Mouse (Mus musculus): ENCODE results near the gene E130114P18Rik. TPM values are rescaled to one million over a fixed set of nuclear protein-coding genes. Genes with fewer than 3 reads are reported as not detected.

E130114P18Rik gene
- polyA plus RNA-seq, 1 experiment from 2014 or later, result 0.54 TPM

- no peak overlapping the region for H3K27ac ChIP-seq (ENCODE audit: low read length)
- no peaks in the 10 kb centered on the region for H3K36me3 ChIP-seq (ENCODE audit: insufficient read depth, low read length)
- 89% methylated on average over 4 of the region's 4 CpGs for WGBS
- H3K27me3 ChIP-seq (ENCODE audit: insufficient read depth, low read length), result no peaks in the 10 kb centered on the region; the same call in 1 of the 2 replicates
- peaks cover 17% of the 10 kb centered on the region for H3K4me1 ChIP-seq (ENCODE audit: insufficient read depth, low read length)
- H3K4me3 ChIP-seq (ENCODE audit: low read length), result no peak overlapping the region
- H3K4me2 ChIP-seq (replicated peaks; ENCODE audit: low read depth, low read length), result no peak overlapping the region
- no peak overlapping the region for H3K9ac ChIP-seq (replicated peaks; ENCODE audit: low read length)
- H3K9me3 ChIP-seq (ENCODE audit: low read length), result no peaks in the 10 kb centered on the region
- no peak for ATAC-seq (ENCODE audit: low FRiP score, low TSS enrichment)
Measured at GRCm38 (mm10) chr4:97693054-97693453, 84.8 kb downstream of the E130114P18Rik start.

- Histone ChIP-seq H3K4me2 (replicated peaks; ENCODE audit: low read depth, low read length) (no peak overlapping the region), H3K27ac (ENCODE audit: low read length) (no peak overlapping the region), H3K9ac (replicated peaks; ENCODE audit: low read length) (no peak overlapping the region), H3K4me1 (ENCODE audit: insufficient read depth, low read length) (peaks cover 8% of the 10 kb centered on the region), H3K9me3 (ENCODE audit: low read length) (no peaks in the 10 kb centered on the region), H3K27me3 (ENCODE audit: insufficient read depth, low read length) (no peaks in the 10 kb centered on the region; the same call in 1 of the 2 replicates), H3K36me3 (ENCODE audit: insufficient read depth, low read length) (no peaks in the 10 kb centered on the region), H3K4me3 (ENCODE audit: low read length) (no peak overlapping the region)
- 77% methylated on average over 7 of the region's 7 CpGs for WGBS
- ATAC-seq (ENCODE audit: low FRiP score, low TSS enrichment), result peak; percentile 17; the same call in 1 of the 2 replicates
Measured at GRCm38 (mm10) chr4:97690384-97690766, 87.5 kb downstream of the E130114P18Rik start.

- WGBS, result 24% methylated on average over 8 of the region's 8 CpGs
- Histone ChIP-seq H3K4me2 (replicated peaks; ENCODE audit: low read depth, low read length) (no peak overlapping the region), H3K9me3 (ENCODE audit: low read length) (no peaks in the 10 kb centered on the region), H3K4me3 (ENCODE audit: low read length) (no peak overlapping the region), H3K36me3 (ENCODE audit: insufficient read depth, low read length) (no peaks in the 10 kb centered on the region), H3K27me3 (ENCODE audit: insufficient read depth, low read length) (no peaks in the 10 kb centered on the region; the same call in 1 of the 2 replicates), H3K9ac (replicated peaks; ENCODE audit: low read length) (no peak overlapping the region), H3K4me1 (ENCODE audit: insufficient read depth, low read length) (peaks cover 8% of the 10 kb centered on the region), H3K27ac (ENCODE audit: low read length) (no peak overlapping the region)
- ATAC-seq (ENCODE audit: low FRiP score, low TSS enrichment), result peak; percentile 76; the same call in 1 of the 2 replicates
Measured at GRCm38 (mm10) chr4:97689456-97690383, 88.2 kb downstream of the E130114P18Rik start.

GRCm38 (mm10) chr4:97686020-97686419 lies 91.9 kb downstream of the E130114P18Rik start:
- H3K4me3 ChIP-seq (ENCODE audit: low read length), result no peak overlapping the region
- no peak overlapping the region for H3K4me2 ChIP-seq (replicated peaks; ENCODE audit: low read depth, low read length)
- H3K9ac ChIP-seq (replicated peaks; ENCODE audit: low read length), result no peak overlapping the region
- H3K27ac ChIP-seq (ENCODE audit: low read length), result no peak overlapping the region
- peaks cover 8% of the 10 kb centered on the region for H3K4me1 ChIP-seq (ENCODE audit: insufficient read depth, low read length)
- no peaks in the 10 kb centered on the region for H3K9me3 ChIP-seq (ENCODE audit: low read length)
- H3K36me3 ChIP-seq (ENCODE audit: insufficient read depth, low read length), result no peaks in the 10 kb centered on the region
- peaks cover 3% of the 10 kb centered on the region; the same call in 1 of the 2 replicates for H3K27me3 ChIP-seq (ENCODE audit: insufficient read depth, low read length)
- no peak for ATAC-seq (ENCODE audit: low FRiP score, low TSS enrichment)
- WGBS, result 79% methylated on average over 5 of the region's 5 CpGs

- 23% methylated on average over 2 of the region's 2 CpGs for WGBS
- Histone ChIP-seq H3K27ac (ENCODE audit: low read length) (no peak overlapping the region), H3K9me3 (ENCODE audit: low read length) (no peaks in the 10 kb centered on the region), H3K4me3 (ENCODE audit: low read length) (no peak overlapping the region), H3K36me3 (ENCODE audit: insufficient read depth, low read length) (no peaks in the 10 kb centered on the region), H3K9ac (replicated peaks; ENCODE audit: low read length) (no peak overlapping the region), H3K27me3 (ENCODE audit: insufficient read depth, low read length) (peaks cover 4% of the 10 kb centered on the region; the same call in 1 of the 2 replicates), H3K4me1 (ENCODE audit: insufficient read depth, low read length) (0 out of 2 replicates have a peak, but pooled peaks cover 2% of the 10 kb centered on the region), H3K4me2 (replicated peaks; ENCODE audit: low read depth, low read length) (no peak overlapping the region)
- no peak for ATAC-seq (ENCODE audit: low FRiP score, low TSS enrichment)
Measured at GRCm38 (mm10) chr4:97676579-97676937, 101.3 kb downstream of the E130114P18Rik start.

GRCm38 (mm10) chr4:97675741-97676578 lies 101.9 kb downstream of the E130114P18Rik start:
- Histone ChIP-seq H3K9me3 (ENCODE audit: low read length) (no peaks in the 10 kb centered on the region), H3K9ac (replicated peaks; ENCODE audit: low read length) (no peak overlapping the region), H3K4me3 (ENCODE audit: low read length) (no peak overlapping the region), H3K4me1 (ENCODE audit: insufficient read depth, low read length) (0 out of 2 replicates have a peak, but pooled peaks cover 2% of the 10 kb centered on the region), H3K27me3 (ENCODE audit: insufficient read depth, low read length) (peaks cover 4% of the 10 kb centered on the region; the same call in 1 of the 2 replicates), H3K27ac (ENCODE audit: low read length) (no peak overlapping the region), H3K36me3 (ENCODE audit: insufficient read depth, low read length) (no peaks in the 10 kb centered on the region), H3K4me2 (replicated peaks; ENCODE audit: low read depth, low read length) (peak overlapping the region; percentile 33)
- no peak for ATAC-seq (ENCODE audit: low FRiP score, low TSS enrichment)
- 36% methylated on average over 16 of the region's 16 CpGs for WGBS

GRCm38 (mm10) chr4:97673854-97674510 lies 103.9 kb downstream of the E130114P18Rik start:
- peaks cover 4% of the 10 kb centered on the region; the same call in 1 of the 2 replicates for H3K27me3 ChIP-seq (ENCODE audit: insufficient read depth, low read length)
- no peak overlapping the region for H3K4me3 ChIP-seq (ENCODE audit: low read length)
- no peak overlapping the region for H3K9ac ChIP-seq (replicated peaks; ENCODE audit: low read length)
- H3K4me1 ChIP-seq (ENCODE audit: insufficient read depth, low read length), result 0 out of 2 replicates have a peak, but pooled peaks cover 2% of the 10 kb centered on the region
- peak; percentile 63; the same call in 1 of the 2 replicates for ATAC-seq (ENCODE audit: low FRiP score, low TSS enrichment)
- WGBS, result 43% methylated on average over 6 of the region's 6 CpGs
- no peaks in the 10 kb centered on the region for H3K36me3 ChIP-seq (ENCODE audit: insufficient read depth, low read length)
- H3K4me2 ChIP-seq (replicated peaks; ENCODE audit: low read depth, low read length), result no peak overlapping the region
- no peaks in the 10 kb centered on the region for H3K9me3 ChIP-seq (ENCODE audit: low read length)
- H3K27ac ChIP-seq (ENCODE audit: low read length), result no peak overlapping the region

- Histone ChIP-seq H3K4me3 (ENCODE audit: low read length) (no peak overlapping the region), H3K4me1 (ENCODE audit: insufficient read depth, low read length) (0 out of 2 replicates have a peak, but pooled peaks cover 2% of the 10 kb centered on the region), H3K4me2 (replicated peaks; ENCODE audit: low read depth, low read length) (no peak overlapping the region), H3K36me3 (ENCODE audit: insufficient read depth, low read length) (no peaks in the 10 kb centered on the region), H3K9me3 (ENCODE audit: low read length) (no peaks in the 10 kb centered on the region), H3K27me3 (ENCODE audit: insufficient read depth, low read length) (peaks cover 4% of the 10 kb centered on the region; the same call in 1 of the 2 replicates), H3K27ac (ENCODE audit: low read length) (no peak overlapping the region), H3K9ac (replicated peaks; ENCODE audit: low read length) (no peak overlapping the region)
- WGBS, result 44% methylated on average over 5 of the region's 5 CpGs
- ATAC-seq (ENCODE audit: low FRiP score, low TSS enrichment), result no peak
Measured at GRCm38 (mm10) chr4:97672501-97672900, 105.4 kb downstream of the E130114P18Rik start.

GRCm38 (mm10) chr4:97671911-97672310 lies 106.0 kb downstream of the E130114P18Rik start:
- H3K27me3 ChIP-seq (ENCODE audit: insufficient read depth, low read length), result no peaks in the 10 kb centered on the region
- WGBS, result 74% methylated on average over 4 of the region's 4 CpGs
- H3K9ac ChIP-seq (replicated peaks; ENCODE audit: low read length), result no peak overlapping the region
- no peak overlapping the region for H3K4me2 ChIP-seq (replicated peaks; ENCODE audit: low read depth, low read length)
- no peak overlapping the region for H3K27ac ChIP-seq (ENCODE audit: low read length)
- no peak overlapping the region for H3K4me3 ChIP-seq (ENCODE audit: low read length)
- H3K36me3 ChIP-seq (ENCODE audit: insufficient read depth, low read length), result no peaks in the 10 kb centered on the region
- 0 out of 2 replicates have a peak, but pooled peaks cover 2% of the 10 kb centered on the region for H3K4me1 ChIP-seq (ENCODE audit: insufficient read depth, low read length)
- no peak for ATAC-seq (ENCODE audit: low FRiP score, low TSS enrichment)
- no peaks in the 10 kb centered on the region for H3K9me3 ChIP-seq (ENCODE audit: low read length)

Data from kidney, embryonic 16.5 days (tissue).